Mouse (Mus musculus): ENCODE data around the gene Zfyve16. TPM values are rescaled to one million over a fixed set of nuclear protein-coding genes. Genes with fewer than 3 reads are reported as not detected.

Zfyve16 gene
- polyA plus RNA-seq, 1 experiment from 2014 or later, result 6.5 TPM

DNA sequence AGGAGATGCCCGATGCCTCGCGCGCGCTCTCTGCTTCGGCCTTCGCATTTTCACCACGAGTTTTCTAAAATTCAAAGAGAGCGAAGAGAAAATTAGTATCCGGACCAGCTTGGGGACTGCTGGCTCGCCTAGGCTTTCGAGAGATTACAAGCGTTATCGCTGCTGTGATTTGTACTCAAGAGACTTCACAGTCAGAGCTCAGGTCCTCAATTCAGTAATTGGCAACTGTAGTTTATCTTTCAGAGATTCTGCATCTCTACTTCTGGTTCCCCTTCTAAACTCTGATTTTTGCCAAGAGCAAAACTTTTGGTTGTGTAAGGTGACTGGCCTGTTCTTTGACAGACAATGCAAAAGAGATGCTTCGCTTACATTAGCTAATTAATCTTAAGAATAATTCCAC is 569 bp upstream of the Zfyve16 start:
- H3K4me2 ChIP-seq, result peak overlapping the region; percentile 83
- peak overlapping the region; percentile 99 for H3K27ac ChIP-seq (replicated peaks)
- H3K9ac ChIP-seq, result peak overlapping the region; percentile 93
- peak overlapping the region; percentile 83 for H3K4me3 ChIP-seq
- peaks cover 13% of the 10 kb centered on the region for H3K4me1 ChIP-seq
- 4% methylated on average over 15 of the region's 15 CpGs for WGBS
- no peaks in the 10 kb centered on the region for H3K27me3 ChIP-seq (replicated peaks)
- 0 out of 2 replicates have a peak, but pooled peaks cover 3% of the 10 kb centered on the region for H3K36me3 ChIP-seq
- no peak for ATAC-seq (ENCODE audit: extremely low read depth, insufficient number of reproducible peaks, low FRiP score, low TSS enrichment)
- no peaks in the 10 kb centered on the region for H3K9me3 ChIP-seq

DNA sequence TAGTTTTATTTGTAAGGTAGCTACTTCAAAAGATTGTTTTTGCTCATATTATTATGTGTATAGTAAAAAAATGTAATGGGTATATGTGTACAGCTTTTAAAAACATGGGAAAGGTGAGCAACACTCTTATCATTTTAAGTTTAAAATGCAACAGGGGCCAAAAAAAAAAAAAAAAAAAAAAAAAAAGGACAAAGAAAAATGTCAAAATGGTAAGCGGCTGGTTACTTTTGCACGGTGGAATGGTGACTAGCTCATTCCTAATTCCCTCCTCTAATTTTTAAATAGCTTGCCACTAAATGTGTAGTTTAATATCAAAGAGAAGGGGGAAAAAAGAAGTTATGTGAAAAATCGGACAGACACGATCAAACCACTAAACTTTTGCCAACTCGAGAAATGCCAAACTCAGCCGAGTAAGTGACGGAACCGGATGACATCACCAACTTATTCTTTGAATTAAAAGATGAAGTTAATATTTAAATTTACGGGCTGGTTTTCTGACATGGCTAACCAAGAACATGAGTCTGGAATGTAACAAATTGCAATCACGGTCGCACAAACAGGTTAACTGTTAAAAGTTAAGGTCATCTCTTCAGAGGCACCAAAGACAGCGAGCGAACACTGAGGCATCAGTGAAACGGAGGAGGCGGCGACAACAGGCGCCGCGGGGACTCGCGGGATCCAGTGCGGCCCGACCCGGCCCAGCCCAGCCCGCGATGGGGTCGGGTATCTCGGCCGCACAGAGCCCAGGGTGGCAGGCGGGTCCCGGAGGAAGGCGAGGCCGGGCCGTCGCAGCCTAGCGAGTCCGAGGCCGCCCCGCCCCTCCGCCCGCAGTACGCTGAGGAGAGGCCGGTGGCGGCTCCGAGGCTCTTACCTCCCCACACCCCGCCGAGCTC is 594 bp downstream of the Zfyve16 start:
- peak overlapping the region; percentile 83 for H3K4me2 ChIP-seq
- H3K4me1 ChIP-seq, result peaks cover 13% of the 10 kb centered on the region
- no peaks in the 10 kb centered on the region for H3K9me3 ChIP-seq
- peak overlapping the region; percentile 99 for H3K27ac ChIP-seq (replicated peaks)
- no peak for ATAC-seq (ENCODE audit: extremely low read depth, insufficient number of reproducible peaks, low FRiP score, low TSS enrichment)
- peak overlapping the region; percentile 93 for H3K9ac ChIP-seq
- WGBS, result 4% methylated on average over 39 of the region's 47 CpGs
- peak overlapping the region; percentile 83 for H3K4me3 ChIP-seq
- H3K36me3 ChIP-seq, result 0 out of 2 replicates have a peak, but pooled peaks cover 3% of the 10 kb centered on the region
- no peaks in the 10 kb centered on the region for H3K27me3 ChIP-seq (replicated peaks)

DNA sequence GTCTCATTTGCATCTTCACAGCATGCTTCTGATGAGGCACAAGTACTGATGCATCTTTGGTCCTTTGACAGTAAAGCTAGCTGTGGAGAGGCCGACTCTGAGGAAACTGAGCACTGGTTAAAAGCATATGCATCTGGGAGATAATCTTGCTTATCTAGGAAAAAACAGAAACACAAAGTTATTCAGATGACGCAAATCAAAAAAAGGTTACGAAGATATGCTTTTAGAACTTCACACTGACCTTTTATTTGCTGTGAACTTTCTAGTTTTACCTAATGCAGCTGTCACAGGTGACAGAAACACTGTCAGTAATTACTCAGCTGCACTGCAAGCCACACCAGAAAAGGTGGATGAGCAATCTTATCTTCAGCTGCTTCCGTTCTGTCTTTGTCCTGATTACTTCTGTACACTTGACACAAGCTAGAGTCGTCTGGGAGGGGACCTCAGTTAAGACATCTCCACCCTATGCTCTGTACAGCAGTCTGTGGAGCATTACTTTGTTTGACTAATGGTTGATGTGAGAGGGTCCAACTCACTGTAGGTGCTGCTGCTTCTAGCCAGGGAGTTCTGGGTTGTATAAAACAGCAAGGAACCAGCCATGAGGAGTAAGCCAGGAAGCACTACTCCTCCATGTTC is 7.4 kb downstream of the Zfyve16 start:
- Histone ChIP-seq H3K9me3 (no peaks in the 10 kb centered on the region), H3K4me1 (no peaks in the 10 kb centered on the region), H3K27ac (replicated peaks) (no peak overlapping the region), H3K4me3 (no peak overlapping the region), H3K36me3 (peaks cover 43% of the 10 kb centered on the region), H3K27me3 (replicated peaks) (no peaks in the 10 kb centered on the region), H3K9ac (no peak overlapping the region), H3K4me2 (no peak overlapping the region)
- 64% methylated on average over 5 of the region's 5 CpGs for WGBS
- no peak for ATAC-seq (ENCODE audit: extremely low read depth, insufficient number of reproducible peaks, low FRiP score, low TSS enrichment)

DNA sequence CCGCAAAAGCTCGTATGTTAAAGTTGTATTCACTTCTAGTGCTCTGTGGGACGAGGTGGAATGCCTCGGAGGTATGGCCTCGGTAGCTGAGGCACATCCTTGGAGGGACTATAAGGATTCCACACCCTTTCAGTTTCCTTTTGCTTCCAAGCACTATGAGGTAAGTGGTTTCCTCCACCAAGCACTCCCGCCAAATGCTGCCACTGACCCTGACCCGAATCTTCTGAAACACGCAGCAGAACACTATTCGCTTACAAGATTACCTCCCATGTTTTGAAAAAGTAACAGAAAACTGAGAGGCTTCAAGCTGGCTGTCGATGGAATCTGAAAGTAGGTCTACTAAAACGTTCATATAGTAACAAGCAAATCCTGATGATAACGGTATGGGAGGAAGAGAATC is 25.8 kb downstream of the Zfyve16 start:
- 81% methylated on average over 12 of the region's 12 CpGs for WGBS
- Histone ChIP-seq H3K4me2 (no peak overlapping the region), H3K27me3 (replicated peaks) (no peaks in the 10 kb centered on the region), H3K4me1 (no peaks in the 10 kb centered on the region), H3K9ac (no peak overlapping the region), H3K36me3 (peaks cover 74% of the 10 kb centered on the region), H3K27ac (replicated peaks) (no peak overlapping the region), H3K4me3 (no peak overlapping the region), H3K9me3 (no peaks in the 10 kb centered on the region)
- ATAC-seq (ENCODE audit: extremely low read depth, insufficient number of reproducible peaks, low FRiP score, low TSS enrichment), result no peak

DNA sequence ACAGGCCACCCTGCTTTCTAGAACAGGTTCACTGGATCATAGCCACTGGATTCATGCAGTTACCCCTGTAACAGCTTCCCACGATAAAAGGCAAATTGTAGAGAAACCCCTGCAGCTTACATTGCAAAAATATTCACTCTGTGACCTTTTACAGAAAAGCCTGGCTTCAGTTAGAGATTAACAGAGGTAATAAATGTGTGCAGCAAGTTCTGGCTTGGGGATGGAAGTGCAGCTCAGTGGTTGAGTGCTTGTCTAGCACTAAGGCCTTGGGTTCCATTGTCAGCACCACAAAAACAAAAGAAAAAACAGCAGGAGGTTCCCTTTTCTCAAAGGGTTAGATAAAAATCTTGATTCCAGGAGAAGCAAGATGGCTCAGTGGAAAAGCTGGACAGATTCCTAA is 38.7 kb downstream of the Zfyve16 start:
- Histone ChIP-seq H3K27me3 (replicated peaks) (no peaks in the 10 kb centered on the region), H3K4me2 (no peak overlapping the region), H3K36me3 (peaks cover 61% of the 10 kb centered on the region), H3K9ac (no peak overlapping the region), H3K4me1 (peaks cover 2% of the 10 kb centered on the region; the same call in 1 of the 2 replicates), H3K9me3 (no peaks in the 10 kb centered on the region), H3K27ac (replicated peaks) (no peak overlapping the region), H3K4me3 (no peak overlapping the region)
- WGBS, result 73% methylated on average over 1 of the region's 1 CpGs
- ATAC-seq (ENCODE audit: extremely low read depth, insufficient number of reproducible peaks, low FRiP score, low TSS enrichment), result no peak

DNA sequence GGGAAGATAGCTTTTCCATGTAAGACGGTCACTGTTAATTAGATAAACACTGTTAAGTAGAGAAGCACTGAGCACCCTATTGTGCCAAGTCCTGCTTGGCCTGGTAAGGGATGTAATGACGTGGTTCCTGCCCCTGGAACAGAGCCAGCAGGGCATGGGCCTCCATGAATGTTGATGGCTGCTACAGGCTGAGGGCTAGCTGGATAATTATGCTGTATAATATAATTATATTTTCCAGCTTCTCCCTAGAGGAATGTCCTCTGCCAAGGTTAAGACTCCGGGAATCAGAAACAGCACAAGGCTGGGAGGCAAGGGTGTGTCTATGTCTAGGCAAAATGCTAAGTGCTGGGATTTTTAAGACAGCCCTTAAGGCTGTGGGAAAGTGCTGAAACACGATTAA is 39.9 kb downstream of the Zfyve16 start:
- Histone ChIP-seq H3K4me2 (no peak overlapping the region), H3K27me3 (replicated peaks) (no peaks in the 10 kb centered on the region), H3K36me3 (peaks cover 64% of the 10 kb centered on the region), H3K27ac (replicated peaks) (no peak overlapping the region), H3K4me3 (no peak overlapping the region), H3K9ac (no peak overlapping the region), H3K4me1 (peaks cover 2% of the 10 kb centered on the region; the same call in 1 of the 2 replicates), H3K9me3 (no peaks in the 10 kb centered on the region)
- 81% methylated on average over 4 of the region's 4 CpGs for WGBS
- no peak for ATAC-seq (ENCODE audit: extremely low read depth, insufficient number of reproducible peaks, low FRiP score, low TSS enrichment)

DNA sequence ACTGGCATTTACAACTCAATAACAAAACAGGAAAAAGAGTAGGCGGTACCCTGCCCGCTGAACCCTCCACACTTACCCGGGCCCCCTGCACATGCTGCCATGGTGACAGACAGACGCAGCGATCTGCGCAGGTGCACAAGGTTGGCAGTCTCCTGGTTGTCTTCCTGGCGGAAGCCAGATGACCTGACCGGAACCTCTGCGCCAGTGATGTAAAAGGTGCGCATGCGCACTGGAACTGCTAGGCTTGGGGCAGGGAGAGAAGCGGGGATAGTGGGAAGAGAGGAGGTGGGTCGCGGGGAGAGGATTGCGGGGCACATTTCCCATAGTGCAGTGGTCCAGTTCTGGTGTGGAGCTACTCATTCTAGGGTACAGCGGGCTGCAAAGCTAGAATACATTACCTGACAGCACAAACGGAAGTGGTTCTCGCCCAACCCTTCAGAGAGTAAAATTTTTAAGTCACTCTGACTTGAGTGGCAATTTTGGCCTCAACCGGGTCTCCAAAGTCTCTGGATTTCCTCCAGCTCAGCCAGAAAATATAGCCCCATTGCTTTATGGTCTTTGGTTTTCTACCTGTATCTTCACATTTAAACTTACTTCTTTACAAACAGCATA is 46.7 kb downstream of the Zfyve16 start, which contains the start of gene Fam151b:
TSS of gene Fam151b (minus strand) at position 164 of the 612 bp plus-strand sequence.
- H3K9ac ChIP-seq, result peak within 1 kb of the TSS; percentile 75

DNA sequence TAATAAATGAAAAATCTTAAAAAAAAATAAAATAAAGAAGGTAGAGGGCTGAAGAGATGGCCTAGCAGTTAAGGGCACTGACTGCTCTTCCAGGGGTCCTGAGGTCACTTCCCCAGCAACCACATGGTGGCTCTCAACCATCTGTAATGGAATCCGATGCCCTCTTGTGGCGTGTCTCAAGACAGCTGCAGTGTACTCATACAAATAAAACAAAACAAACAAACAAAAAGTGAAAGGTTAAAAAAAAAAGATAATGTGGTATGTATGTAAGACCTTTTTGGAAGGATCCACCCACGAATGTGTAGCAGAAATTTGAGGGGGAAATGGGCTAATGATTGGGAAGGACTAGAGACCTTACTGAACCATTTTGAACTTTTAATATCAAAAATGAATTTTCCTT is 47.3 kb downstream of the Zfyve16 start:
- H3K27ac ChIP-seq (replicated peaks), result no peak overlapping the region
- ATAC-seq (ENCODE audit: extremely low read depth, insufficient number of reproducible peaks, low FRiP score, low TSS enrichment), result no peak
- 17% methylated on average over 3 of the region's 3 CpGs for WGBS

More for the DNA sequence above, 46.7 kb downstream of the Zfyve16 start, which contains the start of gene Fam151b:
- ATAC-seq (ENCODE audit: extremely low read depth, insufficient number of reproducible peaks, low FRiP score, low TSS enrichment), result peak; percentile 90
- peaks cover 4% of the 10 kb centered on the region; the same call in 1 of the 2 replicates for H3K9me3 ChIP-seq
- no peaks in the 10 kb centered on the region for H3K27me3 ChIP-seq (replicated peaks)
- H3K27ac ChIP-seq (replicated peaks), result no peak within 1 kb of the TSS; the same call in 1 of the 2 replicates
- H3K36me3 ChIP-seq, result peaks cover 22% of the 10 kb centered on the region
- H3K4me2 ChIP-seq, result peak within 1 kb of the TSS; percentile 73
- H3K4me1 ChIP-seq, result no peaks in the 10 kb centered on the region
- 5% methylated on average over 19 of the region's 19 CpGs for WGBS
- peak within 1 kb of the TSS; percentile 55 for H3K4me3 ChIP-seq

DNA sequence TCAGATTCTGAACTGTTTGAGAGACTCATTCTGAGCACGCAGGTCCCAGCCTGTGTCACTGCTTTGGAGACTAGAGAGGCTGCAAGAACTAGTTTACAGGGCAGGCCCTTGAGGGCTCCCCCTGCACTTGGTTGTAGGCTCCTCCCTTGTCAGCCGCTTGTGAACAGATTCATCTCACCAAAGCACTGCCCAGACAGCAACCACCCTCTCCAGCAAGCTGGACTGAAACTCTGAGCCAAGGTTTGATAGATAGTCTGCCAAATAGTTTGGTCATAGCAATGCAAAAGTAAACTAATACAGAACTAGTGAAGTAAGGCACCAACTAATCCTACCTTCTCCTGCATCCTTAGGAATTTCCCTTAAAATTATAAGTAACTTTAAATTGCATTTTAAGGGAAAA is 60.5 kb downstream of the Zfyve16 start:
- no peak overlapping the region for H3K4me3 ChIP-seq
- no peaks in the 10 kb centered on the region for H3K27me3 ChIP-seq (replicated peaks)
- no peaks in the 10 kb centered on the region for H3K9me3 ChIP-seq
- H3K36me3 ChIP-seq, result peaks cover 17% of the 10 kb centered on the region
- no peaks in the 10 kb centered on the region for H3K4me1 ChIP-seq
- no peak overlapping the region for H3K9ac ChIP-seq
- ATAC-seq (ENCODE audit: extremely low read depth, insufficient number of reproducible peaks, low FRiP score, low TSS enrichment), result no peak
- H3K27ac ChIP-seq (replicated peaks), result no peak overlapping the region
- 64% methylated on average over 2 of the region's 2 CpGs for WGBS
- H3K4me2 ChIP-seq, result no peak overlapping the region

More for the DNA sequence above, 47.3 kb downstream of the Zfyve16 start:
- no peaks in the 10 kb centered on the region for H3K4me1 ChIP-seq
- no peaks in the 10 kb centered on the region for H3K27me3 ChIP-seq (replicated peaks)
- H3K9ac ChIP-seq, result peak overlapping the region; percentile 75
- peak overlapping the region; percentile 55 for H3K4me3 ChIP-seq
- H3K4me2 ChIP-seq, result peak overlapping the region; percentile 73
- H3K9me3 ChIP-seq, result peaks cover 4% of the 10 kb centered on the region; the same call in 1 of the 2 replicates
- peaks cover 20% of the 10 kb centered on the region for H3K36me3 ChIP-seq

DNA sequence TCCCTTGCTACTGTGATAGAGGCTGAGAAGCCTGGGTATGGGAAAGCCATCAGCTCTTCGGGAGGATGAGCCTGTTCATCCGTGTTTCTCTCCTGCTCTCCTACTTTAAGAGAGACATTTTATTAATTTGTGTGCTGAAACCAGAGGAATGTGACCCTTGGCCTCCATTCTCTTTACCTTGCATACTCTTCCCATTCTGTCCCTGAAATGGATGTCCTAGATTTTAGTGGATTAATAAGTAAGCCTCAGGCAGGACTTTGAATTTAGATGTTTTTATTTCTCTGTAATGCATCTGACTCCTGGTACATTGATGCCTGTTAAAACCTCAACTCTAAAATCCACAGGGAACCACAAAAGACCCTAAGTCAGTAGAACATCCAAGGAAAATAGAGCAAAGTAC is 61.3 kb downstream of the Zfyve16 start:
- ATAC-seq (ENCODE audit: extremely low read depth, insufficient number of reproducible peaks, low FRiP score, low TSS enrichment), result no peak
- Histone ChIP-seq H3K4me1 (no peaks in the 10 kb centered on the region), H3K4me3 (no peak overlapping the region), H3K36me3 (peaks cover 17% of the 10 kb centered on the region), H3K27ac (replicated peaks) (no peak overlapping the region), H3K4me2 (no peak overlapping the region), H3K9ac (no peak overlapping the region), H3K9me3 (no peaks in the 10 kb centered on the region), H3K27me3 (replicated peaks) (no peaks in the 10 kb centered on the region)
- WGBS, result 78% methylated on average over 2 of the region's 2 CpGs

DNA sequence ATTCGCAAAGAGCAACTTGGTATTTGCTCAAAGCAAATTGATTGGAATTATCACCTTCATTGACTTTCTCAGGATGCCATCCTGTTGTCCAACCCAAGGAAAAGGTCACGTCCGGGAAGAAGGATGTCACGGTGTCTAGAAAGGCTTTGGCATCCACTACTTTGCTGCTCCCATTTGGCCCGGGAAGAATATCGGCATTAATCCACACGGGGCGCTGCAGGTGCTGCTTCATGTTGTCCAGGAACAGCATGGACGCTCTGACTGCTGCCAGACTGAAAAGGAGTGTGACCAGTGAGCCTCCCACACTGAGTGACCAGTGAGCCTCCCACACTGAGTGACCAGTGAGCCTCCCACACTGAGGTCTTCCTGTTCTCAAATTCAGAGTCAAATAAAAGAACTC is 62.8 kb downstream of the Zfyve16 start:
- ATAC-seq (ENCODE audit: extremely low read depth, insufficient number of reproducible peaks, low FRiP score, low TSS enrichment), result no peak
- H3K27ac ChIP-seq (replicated peaks), result no peak overlapping the region

More for the DNA sequence above, 62.8 kb downstream of the Zfyve16 start:
- Histone ChIP-seq H3K9ac (no peak overlapping the region), H3K4me2 (no peak overlapping the region), H3K36me3 (peaks cover 17% of the 10 kb centered on the region), H3K4me1 (0 out of 2 replicates have a peak, but pooled peaks cover 4% of the 10 kb centered on the region), H3K9me3 (no peaks in the 10 kb centered on the region), H3K4me3 (no peak overlapping the region), H3K27me3 (replicated peaks) (no peaks in the 10 kb centered on the region)
- WGBS, result 77% methylated on average over 9 of the region's 9 CpGs

All from heart, embryonic 13.5 days (tissue).